Mouse (Mus musculus) hindbrain, postnatal 0 days (tissue): ENCODE results near the gene Cyp1b1. TPM values are rescaled to one million over a fixed set of nuclear protein-coding genes. Genes with fewer than 3 reads are reported as not detected.
A peak's percentile ranks its signal among the peaks of the same experiment; 100 is the strongest.

Source experiments
- ATAC-seq: fragments of 200-750 bp; cut with Nextera tagmentation; 2 replicates; pipeline ENCODE4 v1.8.0; 2017; ENCODE audit warnings: mild to moderate bottlenecking, moderate TSS enrichment, moderate library complexity
- DNase-seq: peaks from one replicate; pipeline ENCODE4 v3.0.0-alpha.2; 2015; ENCODE audit warnings: low spot score
- H3K27ac ChIP-seq: fragments of 300-500 bp; sonication (generic); 2 replicates; pipeline ENCODE4 v1.5.1; 2014; ENCODE audit warnings: mild to moderate bottlenecking
- H3K27me3 ChIP-seq: fragments of 300-500 bp; sonication (generic); 2 replicates; pipeline ENCODE4 v1.6.1; 2014; ENCODE audit warnings: low read length, mixed read lengths; ENCODE audit not compliant: insufficient read depth
- H3K36me3 ChIP-seq: fragments of 300-500 bp; sonication (generic); 2 replicates; pipeline ENCODE4 v1.6.1; 2014; ENCODE audit warnings: low read length, mixed read lengths; ENCODE audit not compliant: insufficient read depth
- H3K4me1 ChIP-seq: fragments of 300-500 bp; sonication (generic); 2 replicates; pipeline ENCODE4 v1.6.1; 2014; ENCODE audit warnings: antibody characterized with exemption, low read length, mixed read lengths; ENCODE audit not compliant: insufficient read depth
- H3K4me2 ChIP-seq: fragments of 300-500 bp; sonication (generic); 2 replicates; pipeline ENCODE4 v1.6.1; 2014; ENCODE audit warnings: low read depth, mild to moderate bottlenecking, low read length, moderate library complexity, mixed read lengths
- H3K4me3 ChIP-seq: fragments of 300-500 bp; sonication (generic); 2 replicates; pipeline ENCODE4 v1.5.1; 2014; ENCODE audit warnings: low read length
- H3K9ac ChIP-seq: fragments of 300-500 bp; sonication (generic); replicated peaks from 2 replicates; pipeline ENCODE4 v1.6.1; 2014; ENCODE audit warnings: mild to moderate bottlenecking, low read length, moderate library complexity, mixed read lengths
- H3K9me3 ChIP-seq: fragments of 300-500 bp; sonication (generic); 2 replicates; pipeline ENCODE4 v1.6.1; 2016; ENCODE audit warnings: low read length, mixed read lengths
- CTCF ChIP-seq: IDR thresholded peaks from 2 replicates; pipeline ENCODE4 v1.5.1; 2016; ENCODE audit warnings: antibody characterized with exemption, control low read depth, low read depth
- WGBS: fragments of 180-500 bp; shearing (Covaris S2); extraction: QIAGEN DNeasy Blood & Tissue Kit; methylation state at CpG from one replicate; pipeline ENCODE4 v1.1.7; 2014; 5-methylcytosine and 5-hydroxymethylcytosine counted together
- polyA plus RNA-seq: library from polyadenylated mRNA; unstranded; fragments of >200 nt; fragmentation: Nextera tagmentation; extraction: Ambion mirVana; gene quantifications from 2 replicates; pipeline ENCODE4 v1.2.1, GENCODE M21; 2015
- total RNA-seq: library from RNA; depleted of rRNA; stranded (reverse); fragments of >200 nt; gene quantifications from 2 replicates; pipeline ENCODE4 v1.2.3, GENCODE M21; 2014

The Cyp1b1 gene
- total and polyA plus RNA-seq, 2 experiments from 2014 or later: 6.5 to 12.8 TPM

DNA sequence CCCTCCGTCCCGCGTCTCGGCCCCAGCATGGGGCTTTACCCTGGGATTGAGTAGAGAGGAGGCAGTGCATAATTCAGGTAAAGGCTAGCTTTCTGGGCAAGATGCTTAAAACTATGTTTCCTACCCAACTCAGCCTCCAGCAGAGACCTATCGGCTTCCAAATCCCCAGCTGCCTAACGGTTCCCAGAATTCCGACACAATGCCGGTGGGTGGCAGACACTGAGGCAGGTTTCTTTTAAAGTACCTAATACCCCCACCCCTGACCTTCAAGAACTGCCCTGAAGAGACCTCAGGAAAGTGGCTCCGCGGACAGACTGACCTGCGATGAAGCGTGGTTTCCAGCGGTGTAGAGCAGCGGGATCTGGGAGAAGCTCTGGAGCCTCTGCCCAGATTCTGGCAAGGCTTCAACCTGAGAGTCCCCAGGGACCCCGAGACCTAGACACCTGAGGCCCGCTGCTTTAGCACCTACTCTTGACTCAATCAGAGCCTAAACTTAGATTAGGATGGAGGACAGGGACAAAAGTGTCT lies 429 bp downstream of the Cyp1b1 start:
- no peak for ATAC-seq
- 1% methylated on average over 16 of the region's 16 CpGs for WGBS
- Histone ChIP-seq H3K4me2 (peak overlapping the region; percentile 70), H3K4me3 (peak overlapping the region; percentile 36), H3K27ac (no peak overlapping the region), H3K4me1 (peaks cover 6% of the 10 kb centered on the region), H3K36me3 (no peaks in the 10 kb centered on the region), H3K27me3 (peaks cover 42% of the 10 kb centered on the region), H3K9ac (no peak overlapping the region; the same call in 1 of the 2 replicates), H3K9me3 (no peaks in the 10 kb centered on the region)
- no peak for DNase-seq
- no peak for TF ChIP-seq CTCF

DNA sequence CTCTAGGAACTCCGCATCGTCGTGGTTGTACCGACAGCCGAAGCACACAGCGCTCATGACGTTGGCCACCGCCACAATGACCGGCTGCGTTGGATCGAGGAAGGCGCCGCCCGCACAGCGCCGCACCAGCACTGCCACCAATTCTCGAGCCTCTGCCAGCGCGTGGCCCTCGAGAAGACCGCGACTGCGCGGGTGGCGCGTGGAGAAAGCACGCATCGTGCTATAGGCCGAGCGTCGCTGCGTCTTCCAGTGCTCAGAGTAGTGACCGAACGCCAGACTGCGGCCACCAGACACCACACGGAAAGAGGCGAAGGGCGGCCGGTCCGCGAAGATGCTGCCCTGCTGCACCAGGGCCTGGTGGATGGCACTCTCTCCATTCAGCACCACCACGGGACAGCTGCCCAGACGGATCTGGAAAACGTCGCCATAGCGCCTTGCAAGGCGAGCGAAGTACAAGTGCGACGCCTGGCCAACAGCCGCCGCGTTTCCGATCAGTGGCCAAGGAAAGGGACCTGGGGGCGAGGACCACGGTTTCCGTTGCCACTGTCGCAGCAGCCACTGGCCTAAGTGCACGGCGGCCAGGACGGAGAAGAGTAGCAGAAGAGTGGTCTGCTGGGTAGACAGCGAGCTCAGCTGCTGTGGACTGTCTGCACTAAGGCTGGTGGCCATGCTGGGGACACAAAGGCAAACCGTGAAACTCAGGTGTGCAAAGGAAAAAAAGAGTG lies 1.1 kb downstream of the Cyp1b1 start:
- Histone ChIP-seq H3K4me2 (peak overlapping the region; percentile 70), H3K27ac (no peak overlapping the region), H3K9ac (no peak overlapping the region; the same call in 1 of the 2 replicates), H3K9me3 (no peaks in the 10 kb centered on the region), H3K36me3 (no peaks in the 10 kb centered on the region), H3K4me1 (peaks cover 6% of the 10 kb centered on the region), H3K27me3 (peaks cover 42% of the 10 kb centered on the region), H3K4me3 (peak overlapping the region; percentile 36)
- ATAC-seq: peak; percentile 58
- TF ChIP-seq CTCF: no peak; the same call in 1 of the 2 replicates
- WGBS: under 1% methylated on average over 63 of the region's 63 CpGs
- DNase-seq: peak; percentile 52

DNA sequence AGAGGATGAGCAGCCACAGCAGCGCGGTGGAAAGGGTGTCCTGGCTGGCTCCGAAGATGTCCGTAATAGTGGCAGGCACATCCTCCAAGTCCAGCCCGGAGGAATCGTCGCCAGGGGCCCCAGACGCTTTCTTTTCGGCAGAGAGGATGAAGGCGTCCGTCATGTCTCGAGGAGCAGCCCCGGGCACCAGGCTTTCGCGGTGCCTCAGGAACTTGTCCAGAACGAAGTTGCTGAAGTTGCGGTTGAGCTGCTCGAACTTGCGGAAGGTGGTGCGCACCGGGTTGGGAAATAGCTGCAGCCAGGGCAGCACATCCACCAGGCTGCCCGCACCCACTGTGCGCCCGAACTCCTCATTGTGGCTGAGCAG lies 1.6 kb downstream of the Cyp1b1 start:
- no peak overlapping the region for H3K27ac ChIP-seq
- WGBS: 2% methylated on average over 24 of the region's 24 CpGs
- H3K4me3 ChIP-seq: peak overlapping the region; percentile 36
- H3K4me2 ChIP-seq: peak overlapping the region; percentile 70
- H3K36me3 ChIP-seq: no peaks in the 10 kb centered on the region
- TF ChIP-seq CTCF: no peak
- no peak; the same call in 1 of the 2 replicates for ATAC-seq
- no peaks in the 10 kb centered on the region for H3K9me3 ChIP-seq
- peaks cover 42% of the 10 kb centered on the region for H3K27me3 ChIP-seq
- DNase-seq: no peak
- H3K4me1 ChIP-seq: peaks cover 6% of the 10 kb centered on the region
- H3K9ac ChIP-seq: no peak overlapping the region

DNA sequence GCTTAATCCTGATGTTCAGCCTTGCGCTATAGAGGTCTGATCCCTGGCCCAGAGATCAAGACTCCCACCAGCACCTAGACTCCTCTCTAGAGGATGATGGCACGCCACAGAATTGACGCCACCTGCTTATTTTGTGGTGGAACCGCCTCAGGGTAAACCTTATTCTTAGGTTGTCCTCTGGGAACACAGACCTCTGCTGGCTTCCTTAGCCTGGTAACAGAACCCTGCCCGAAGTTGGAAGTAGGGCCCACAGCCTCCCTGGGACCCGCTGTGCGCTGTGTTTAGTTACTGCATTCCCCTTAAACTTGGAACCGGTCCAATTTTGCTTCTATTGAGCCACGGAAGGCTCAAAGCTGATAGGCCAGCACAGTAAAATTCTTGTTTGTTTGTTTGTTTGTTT lies 2.3 kb downstream of the Cyp1b1 start:
- ATAC-seq (no peak), DNase-seq (peak; percentile 53)
- Histone ChIP-seq H3K27me3 (peaks cover 42% of the 10 kb centered on the region), H3K4me1 (peaks cover 6% of the 10 kb centered on the region), H3K4me3 (peak overlapping the region; percentile 36), H3K4me2 (peak overlapping the region; percentile 70; the same call in 1 of the 2 replicates), H3K36me3 (no peaks in the 10 kb centered on the region), H3K9me3 (no peaks in the 10 kb centered on the region), H3K27ac (no peak overlapping the region), H3K9ac (no peak overlapping the region)
- TF ChIP-seq CTCF: no peak
- WGBS: 8% methylated on average over 9 of the region's 9 CpGs

DNA sequence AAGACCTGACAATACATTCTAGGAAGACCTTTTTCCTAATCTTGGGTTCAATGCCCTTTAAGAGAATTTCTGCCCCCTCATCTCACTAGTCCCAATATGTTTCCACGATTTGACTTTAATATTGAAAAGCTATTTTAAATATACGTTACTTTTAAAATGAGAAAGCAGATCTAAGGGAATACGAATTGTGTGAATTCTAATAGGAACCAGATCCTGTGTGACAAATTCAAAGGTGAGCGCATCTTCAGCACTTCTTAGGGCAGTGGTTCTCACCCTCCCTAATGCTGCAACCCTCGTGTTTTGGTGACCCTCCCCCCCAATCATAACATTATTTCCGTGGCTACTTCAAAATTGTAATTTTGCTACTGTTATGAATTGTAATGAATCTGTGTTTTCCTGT lies 2.9 kb downstream of the Cyp1b1 start:
- no peaks in the 10 kb centered on the region for H3K9me3 ChIP-seq
- H3K4me2 ChIP-seq: no peak overlapping the region
- DNase-seq (no peak), ATAC-seq (no peak)
- 0 out of 2 replicates have a peak overlapping the region, but pooled peaks have one; percentile 2 for H3K4me3 ChIP-seq
- no peak overlapping the region for H3K9ac ChIP-seq
- H3K27me3 ChIP-seq: peaks cover 42% of the 10 kb centered on the region
- peaks cover 6% of the 10 kb centered on the region for H3K4me1 ChIP-seq
- TF ChIP-seq CTCF: no peak
- no peaks in the 10 kb centered on the region for H3K36me3 ChIP-seq
- 19% methylated on average over 6 of the region's 6 CpGs for WGBS
- no peak overlapping the region for H3K27ac ChIP-seq

DNA sequence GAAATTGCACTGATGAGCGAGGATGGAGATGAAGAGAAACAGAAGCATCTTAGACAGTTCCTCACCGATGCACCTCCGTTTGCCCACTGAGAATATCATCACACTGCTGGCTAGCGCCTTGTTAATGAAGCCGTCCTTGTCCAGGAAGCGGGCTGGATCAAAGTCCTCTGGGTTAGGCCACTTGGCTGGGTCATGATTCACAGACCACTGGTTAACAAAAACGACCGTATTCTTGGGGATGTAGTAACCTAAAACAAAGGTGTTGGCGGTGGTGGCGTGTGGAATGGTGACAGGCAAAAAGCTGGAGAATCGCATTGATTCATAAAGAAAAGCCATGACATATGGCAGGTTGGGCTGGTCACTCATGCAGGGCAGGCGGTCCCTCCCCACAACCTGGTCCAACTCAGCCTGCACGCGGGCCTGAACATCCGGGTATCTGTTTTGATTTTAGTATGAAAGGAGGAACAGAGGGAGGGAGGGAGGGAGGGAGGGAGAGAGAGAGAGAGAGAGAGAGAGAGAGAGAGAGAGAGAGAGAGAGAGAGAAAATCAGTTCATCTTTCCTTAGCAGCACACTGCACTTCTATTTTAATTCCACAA lies 4.5 kb downstream of the Cyp1b1 start:
- Histone ChIP-seq H3K4me3 (no peak overlapping the region), H3K9ac (no peak overlapping the region), H3K9me3 (no peaks in the 10 kb centered on the region), H3K27me3 (peaks cover 42% of the 10 kb centered on the region), H3K27ac (no peak overlapping the region), H3K36me3 (no peaks in the 10 kb centered on the region), H3K4me1 (peaks cover 5% of the 10 kb centered on the region), H3K4me2 (no peak overlapping the region)
- ATAC-seq (no peak; the same call in 1 of the 2 replicates), DNase-seq (peak; percentile 52)
- TF ChIP-seq CTCF: no peak
- WGBS: 20% methylated on average over 15 of the region's 15 CpGs
